Mouse (Mus musculus) adrenal gland, adult 18-20 months (tissue): Measurements from ENCODE around the gene D5Ertd579e. TPM values are rescaled to one million over a fixed set of nuclear protein-coding genes. Genes with fewer than 3 reads are reported as not detected.

Source experiments
- DNase-seq, 2 experiments: peaks; one replicate each; pipeline ENCODE4 v3.0.0; 2021 to 2022; ENCODE audit warnings: low spot score in 2 of 2
- total RNA-seq, 2 experiments: library from RNA; stranded (reverse); gene quantifications; 1 replicate in 1 of 2; 2 replicates in 1 of 2; pipeline ENCODE4 v1.2.3; 2021

Gene D5Ertd579e
- total RNA-seq, 2 experiments from 2014 or later: 73.9 to 87.5 TPM

DNA sequence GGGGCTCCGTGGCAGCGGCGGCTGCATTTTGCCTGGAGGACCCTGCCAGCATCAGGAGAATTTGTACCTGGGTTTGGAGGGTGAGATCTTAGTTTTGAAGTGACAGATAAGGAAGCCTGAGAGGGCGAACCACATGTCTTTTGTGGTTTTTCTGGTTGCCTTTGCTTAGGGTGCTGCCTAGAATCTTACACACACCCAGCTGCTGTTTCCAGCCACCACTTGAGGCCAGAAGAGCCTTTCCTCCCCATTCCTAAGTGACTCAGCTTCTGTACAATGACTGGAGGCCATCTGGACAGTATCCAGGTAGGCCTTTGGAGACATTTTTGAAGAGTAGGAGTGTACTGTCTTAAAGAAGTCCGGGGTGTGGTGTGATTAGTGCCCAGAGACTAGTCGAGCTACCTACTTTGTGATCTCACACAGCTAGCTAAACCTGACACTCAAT lies 26.6 kb upstream of the D5Ertd579e start:
- DNase-seq: peak; percentile 28 to 40

DNA sequence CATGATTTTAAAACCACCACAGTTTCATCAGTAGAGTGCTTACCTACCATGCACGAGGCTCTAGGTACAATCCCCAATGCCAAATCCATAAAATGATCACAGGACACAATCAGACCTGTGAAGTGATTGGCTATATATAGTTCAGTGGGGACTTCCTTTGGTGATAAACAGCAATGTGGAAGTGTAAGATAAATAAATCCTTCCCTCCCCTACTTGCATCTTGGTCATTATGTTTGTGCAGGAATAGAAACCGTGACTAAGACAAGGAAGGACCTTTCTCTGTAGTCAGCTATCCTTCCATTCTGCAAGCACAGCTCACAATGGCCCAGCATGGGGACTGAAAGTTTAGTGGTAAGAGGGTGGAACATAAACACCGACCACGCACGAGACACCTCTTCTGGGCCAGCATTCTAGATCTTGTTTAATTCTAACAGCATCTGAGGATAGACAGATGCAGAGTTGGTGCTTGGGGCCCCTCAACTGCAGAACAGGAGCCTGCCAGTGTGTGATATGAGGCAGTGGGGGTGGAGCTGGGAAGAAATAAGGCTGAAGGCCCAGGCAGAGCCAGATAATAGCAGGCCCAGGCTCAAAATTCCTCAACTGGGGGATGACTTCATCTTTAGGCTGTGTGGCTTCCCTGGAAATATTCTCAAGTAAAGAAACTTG lies 25.0 kb upstream of the D5Ertd579e start:
- no peak for DNase-seq

GRCm38 (mm10) chr5:36720219-36720618 lies 24.4 kb upstream of the D5Ertd579e start:
- no peak for DNase-seq

DNA sequence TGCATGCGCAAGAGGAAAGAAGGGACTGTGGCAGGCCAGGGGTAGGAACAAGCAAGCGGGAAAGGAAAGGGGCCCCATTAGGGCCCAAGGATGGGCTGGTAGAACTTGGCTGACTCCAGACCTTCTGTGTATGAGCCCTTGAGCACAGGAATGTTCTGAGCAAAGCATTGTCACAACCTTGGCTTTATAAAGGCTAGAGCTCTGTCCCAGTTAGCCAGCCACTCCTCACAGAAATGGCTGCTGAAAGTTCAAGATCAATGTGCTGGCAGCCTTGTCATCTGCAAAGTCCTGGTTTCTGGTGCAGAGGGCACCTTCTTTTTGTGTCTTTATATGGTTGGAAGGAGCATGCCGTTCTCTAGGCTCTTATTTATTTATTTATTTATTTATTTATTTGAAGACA lies 23.8 kb upstream of the D5Ertd579e start:
- peak in 1 of 2 experiments; percentile 41 for DNase-seq

- peak in 1 of 2 experiments; percentile 15 for DNase-seq
Observed at GRCm38 (mm10) chr5:36719135-36719534, 23.3 kb upstream of the D5Ertd579e start.

- DNase-seq: peak in 1 of 2 experiments; percentile 16
Observed at GRCm38 (mm10) chr5:36717889-36718288, 22.1 kb upstream of the D5Ertd579e start.

DNA sequence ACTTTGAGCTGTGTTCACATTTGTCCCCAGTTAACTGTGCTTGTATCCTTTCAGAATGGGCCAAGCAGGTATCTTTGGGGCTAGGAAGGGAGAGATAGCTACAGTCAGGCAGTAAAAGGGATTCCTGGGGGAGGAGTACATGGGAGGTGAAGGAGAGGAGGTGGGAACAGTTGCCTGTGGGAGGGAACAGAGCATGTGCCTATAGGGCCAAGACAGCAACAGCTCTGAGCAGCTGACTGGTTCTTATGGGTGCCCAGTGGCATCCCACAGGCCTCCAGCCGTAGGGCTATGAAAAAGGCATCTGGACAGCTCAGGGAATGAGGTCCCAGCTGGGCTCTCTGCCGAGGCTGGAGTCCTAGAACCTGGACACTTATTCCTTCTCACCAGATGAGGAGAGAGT lies 21.0 kb upstream of the D5Ertd579e start:
- peak in 1 of 2 experiments; percentile 15 for DNase-seq

- peak in 1 of 2 experiments; percentile 23 for DNase-seq
Observed at GRCm38 (mm10) chr5:36714832-36715231, 19.0 kb upstream of the D5Ertd579e start.

DNA sequence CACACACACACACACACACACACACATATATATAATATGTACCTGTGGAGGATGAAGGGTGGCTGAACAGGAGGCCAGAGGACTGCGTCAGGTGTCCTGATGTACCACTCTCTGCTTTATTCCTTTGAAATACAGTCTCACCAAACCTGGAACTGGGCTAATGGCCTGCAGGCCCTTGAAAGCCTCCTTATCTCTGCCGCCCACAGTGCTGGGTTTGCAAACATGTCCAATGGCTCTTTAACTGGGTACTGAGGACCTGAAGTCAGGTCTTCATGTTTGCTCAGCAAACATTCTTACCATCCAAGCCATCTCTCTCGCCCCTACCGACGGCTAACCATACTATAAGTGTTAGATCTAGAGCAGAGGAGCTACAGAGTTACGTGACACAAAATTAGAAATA lies 17.9 kb upstream of the D5Ertd579e start:
- DNase-seq: peak in 1 of 2 experiments; percentile 23

DNA sequence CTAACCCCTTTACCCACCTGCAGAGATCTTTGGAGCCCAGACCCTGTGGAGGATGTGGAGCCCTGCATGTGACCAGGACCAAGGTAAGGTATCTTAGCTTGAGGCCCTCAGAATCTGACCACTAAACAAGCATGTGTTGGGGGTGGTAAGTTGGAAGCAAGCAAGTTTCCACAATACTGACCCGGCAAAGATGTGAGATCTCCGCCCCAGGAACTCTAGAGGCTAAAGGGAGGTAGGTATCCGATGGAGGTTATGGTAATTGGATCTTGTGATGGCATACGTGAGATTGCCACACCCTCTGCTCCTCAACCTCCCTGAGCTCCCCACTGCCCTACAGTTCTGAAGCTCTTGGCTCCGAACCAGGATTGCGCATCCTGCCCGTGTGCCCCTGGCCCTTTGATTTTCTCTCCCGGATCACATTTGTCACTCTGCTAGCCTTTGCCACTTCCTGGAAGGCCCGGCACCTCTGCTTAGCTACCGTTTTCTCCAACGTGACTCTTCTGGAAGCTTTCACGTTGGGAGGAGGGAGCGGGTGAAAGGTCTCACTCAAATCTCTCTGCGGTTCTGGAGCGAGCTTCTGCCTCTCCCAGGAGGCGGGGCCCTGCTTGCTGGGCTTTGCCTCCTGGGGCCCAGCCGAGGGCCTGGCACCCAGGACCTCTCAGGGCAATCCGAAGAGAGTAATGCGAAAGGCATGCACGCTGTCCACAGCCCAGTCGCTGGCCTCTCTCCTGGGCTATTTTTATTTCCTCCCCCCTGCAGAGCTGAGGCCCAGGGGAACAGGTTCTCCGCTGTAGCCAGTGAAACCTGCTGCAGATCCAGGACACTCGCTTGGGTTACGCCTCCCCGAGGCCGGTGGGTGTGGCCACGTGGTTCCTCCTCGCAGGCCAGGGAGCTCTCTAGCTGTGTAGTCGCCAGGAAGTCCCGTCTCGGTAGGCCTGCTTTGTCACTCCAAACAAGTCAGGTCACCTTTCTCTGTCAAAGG lies 17.0 kb upstream of the D5Ertd579e start:
- DNase-seq: peak; percentile 81 to 83

GRCm38 (mm10) chr5:36711863-36712262 lies 16.0 kb upstream of the D5Ertd579e start:
- DNase-seq: no peak

DNA sequence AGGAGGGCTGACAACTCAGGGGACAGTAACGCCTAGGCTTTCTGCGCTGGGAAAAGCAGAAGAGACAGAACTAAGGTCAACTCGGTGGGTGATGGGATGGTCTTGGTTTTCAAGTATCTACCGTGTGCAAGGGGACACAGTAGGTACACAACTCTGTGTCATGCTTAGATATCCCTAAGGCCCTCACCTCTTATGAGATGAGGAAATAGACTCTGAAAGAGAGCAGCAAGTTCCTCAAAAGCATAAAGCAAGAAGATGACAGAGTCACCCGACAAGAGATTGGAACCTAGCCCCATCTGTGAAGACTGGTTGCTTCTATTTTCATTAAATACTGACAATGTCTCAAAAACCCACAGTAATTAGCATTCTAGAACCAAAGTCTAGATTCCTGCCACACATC lies 10.0 kb upstream of the D5Ertd579e start:
- no peak for DNase-seq

GRCm38 (mm10) chr5:36705390-36705789 lies 9.6 kb upstream of the D5Ertd579e start:
- DNase-seq: no peak

DNA sequence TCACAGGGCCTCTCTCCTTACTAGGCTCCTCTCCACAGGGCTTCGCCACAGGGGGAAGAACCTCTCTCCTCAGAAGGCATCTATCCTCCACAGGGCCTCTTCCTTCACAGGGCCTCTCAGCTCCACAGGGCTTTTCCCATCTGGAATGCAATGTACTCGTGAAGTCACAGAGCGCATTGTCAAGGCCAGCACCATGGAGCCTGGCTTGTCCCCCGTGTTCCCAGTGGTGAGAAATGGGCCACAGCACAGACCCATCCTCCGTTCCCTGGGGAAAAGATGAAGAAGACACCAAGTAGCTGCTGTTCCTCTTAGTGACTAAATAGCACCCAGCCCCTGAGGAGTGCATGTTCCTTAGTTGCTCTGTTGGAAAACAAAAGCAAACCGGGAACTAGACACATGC lies 8.9 kb upstream of the D5Ertd579e start:
- no peak for DNase-seq

GRCm38 (mm10) chr5:36700939-36701620 lies 5.3 kb upstream of the D5Ertd579e start:
- DNase-seq: no peak

DNA sequence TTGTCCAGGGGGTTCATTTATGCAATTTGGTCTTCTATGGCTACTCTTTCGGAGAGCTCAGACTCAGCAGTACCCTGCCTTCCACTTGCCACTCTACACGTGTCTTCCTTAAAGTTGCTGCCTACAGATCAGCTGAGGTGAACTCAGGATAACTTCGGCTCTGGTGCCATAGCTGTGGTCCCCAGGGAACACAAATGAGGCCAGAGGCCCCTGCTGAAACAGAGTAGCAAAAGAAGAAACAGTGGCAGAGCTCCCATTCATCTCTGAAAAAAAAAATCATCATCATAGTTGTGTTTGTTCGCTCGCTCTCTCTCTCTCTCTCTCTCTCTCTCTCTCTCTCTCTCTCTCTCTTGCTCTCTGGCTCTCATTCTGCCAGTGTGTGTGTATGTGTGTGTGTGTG lies 2.9 kb upstream of the D5Ertd579e start:
- DNase-seq: no peak

- DNase-seq: no peak
Observed at GRCm38 (mm10) chr5:36698067-36698670, 2.3 kb upstream of the D5Ertd579e start.

GRCm38 (mm10) chr5:36696504-36697300 lies 878 bp upstream of the D5Ertd579e start:
- no peak for DNase-seq

- DNase-seq: no peak
Observed at GRCm38 (mm10) chr5:36695005-36695404, 819 bp downstream of the D5Ertd579e start.

GRCm38 (mm10) chr5:36693651-36694050 lies 2.2 kb downstream of the D5Ertd579e start:
- DNase-seq: no peak
